Mouse (Mus musculus) forebrain, embryonic 12.5 days (tissue): ENCODE measurements at regions not wholly inside any gene's neighbourhood (a gene's known extent, or its start where the extent isn't known, plus 50 kb on each side); places are given as distances from the start of the nearest gene placed in this dataset.
"Not testable (repeated sequence)": the region's sequence is repeated elsewhere in the genome, so short reads cannot be mapped to it uniquely, and the experiment has no call there.

ENCODE experiments used
- ATAC-seq: fragments of 200-750 bp; cut with Nextera tagmentation; 2 replicates; pipeline ENCODE4 v1.8.0; 2017; ENCODE audit warnings: moderate TSS enrichment; ENCODE audit not compliant: low FRiP score
- H3K27ac ChIP-seq: fragments of 300-500 bp; sonication (generic); 2 replicates; pipeline ENCODE4 v1.5.1; 2016; ENCODE audit warnings: mild to moderate bottlenecking
- H3K27me3 ChIP-seq: fragments of 300-500 bp; sonication (generic); 2 replicates; pipeline ENCODE4 v1.6.1; 2016; ENCODE audit warnings: mild to moderate bottlenecking
- H3K36me3 ChIP-seq: fragments of 300-500 bp; sonication (generic); replicated peaks from 2 replicates; pipeline ENCODE4 v1.6.1; 2016; ENCODE audit warnings: mild to moderate bottlenecking
- H3K4me1 ChIP-seq: fragments of 300-500 bp; sonication (generic); 2 replicates; pipeline ENCODE4 v1.6.1; 2016
- H3K4me2 ChIP-seq: fragments of 300-500 bp; sonication (generic); 2 replicates; pipeline ENCODE4 v1.6.1; 2016; ENCODE audit warnings: mild to moderate bottlenecking, moderate library complexity
- H3K4me3 ChIP-seq: fragments of 300-500 bp; sonication (generic); replicated peaks from 2 replicates; pipeline ENCODE4 v1.5.1; 2016; ENCODE audit warnings: mild to moderate bottlenecking
- H3K9ac ChIP-seq: fragments of 300-500 bp; sonication (generic); 2 replicates; pipeline ENCODE4 v1.6.1; 2016; ENCODE audit warnings: mild to moderate bottlenecking
- H3K9me3 ChIP-seq: fragments of 300-500 bp; sonication (generic); 2 replicates; pipeline ENCODE4 v1.6.1; 2016
- WGBS: fragments of 180-500 bp; shearing (Covaris S2); methylation state at CpG from one replicate; pipeline ENCODE4 v1.1.7; 2016; 5-methylcytosine and 5-hydroxymethylcytosine counted together

GRCm38 (mm10) chr8:90036436-90036835 is 311.7 kb downstream of the Tox3 start:
- Histone ChIP-seq H3K9ac (no peak overlapping the region), H3K27me3 (peaks cover 9% of the 10 kb centered on the region; the same call in 1 of the 2 replicates), H3K4me3 (no peak overlapping the region), H3K27ac (no peak overlapping the region), H3K9me3 (0 out of 2 replicates have a peak, but pooled peaks cover 4% of the 10 kb centered on the region), H3K4me1 (0 out of 2 replicates have a peak, but pooled peaks cover 3% of the 10 kb centered on the region), H3K36me3 (no peaks in the 10 kb centered on the region), H3K4me2 (no peak overlapping the region)
- 27% methylated on average over 3 of the region's 3 CpGs for WGBS
- ATAC-seq, result no peak

- H3K9ac ChIP-seq, result no peak overlapping the region
- no peaks in the 10 kb centered on the region for H3K4me1 ChIP-seq
- H3K9me3 ChIP-seq, result no peaks in the 10 kb centered on the region
- H3K27me3 ChIP-seq, result no peaks in the 10 kb centered on the region
- H3K27ac ChIP-seq, result no peak overlapping the region
- WGBS, result 93% methylated on average over 4 of the region's 4 CpGs
- no peak for ATAC-seq
- H3K4me3 ChIP-seq, result no peak overlapping the region
- no peak overlapping the region for H3K4me2 ChIP-seq
- no peaks in the 10 kb centered on the region for H3K36me3 ChIP-seq
Measured at GRCm38 (mm10) chr8:90032572-90032971, 315.6 kb downstream of the Tox3 start.

GRCm38 (mm10) chr8:90031220-90031619 is 316.9 kb downstream of the Tox3 start:
- ATAC-seq, result 0 out of 2 replicates have a peak, but pooled peaks have one; percentile 41
- no peaks in the 10 kb centered on the region for H3K36me3 ChIP-seq
- no peak overlapping the region for H3K27ac ChIP-seq
- H3K4me1 ChIP-seq, result no peaks in the 10 kb centered on the region
- 0 out of 2 replicates have a peak, but pooled peaks cover 5% of the 10 kb centered on the region for H3K27me3 ChIP-seq
- no peaks in the 10 kb centered on the region for H3K9me3 ChIP-seq
- H3K4me3 ChIP-seq, result no peak overlapping the region
- H3K4me2 ChIP-seq, result no peak overlapping the region
- H3K9ac ChIP-seq, result no peak overlapping the region
- WGBS, result 17% methylated on average over 1 of the region's 1 CpGs

GRCm38 (mm10) chr8:90017958-90018357 is 330.2 kb downstream of the Tox3 start:
- H3K4me1 ChIP-seq, ATAC-seq, H3K9ac ChIP-seq, H3K4me3 ChIP-seq, H3K9me3 ChIP-seq, H3K36me3 ChIP-seq, H3K27ac ChIP-seq, H3K27me3 ChIP-seq, H3K4me2 ChIP-seq: not testable (repeated sequence)
- 70% methylated on average over 1 of the region's 1 CpGs for WGBS

- Histone ChIP-seq H3K27ac (no peak overlapping the region), H3K36me3 (no peaks in the 10 kb centered on the region), H3K27me3 (no peaks in the 10 kb centered on the region), H3K4me3 (no peak overlapping the region), H3K4me1 (no peaks in the 10 kb centered on the region), H3K9me3 (no peaks in the 10 kb centered on the region), H3K9ac (no peak overlapping the region), H3K4me2 (no peak overlapping the region)
- ATAC-seq, result no peak
- WGBS, result 84% methylated on average over 2 of the region's 2 CpGs
Measured at GRCm38 (mm10) chr8:90013755-90014154, 334.4 kb downstream of the Tox3 start.

GRCm38 (mm10) chr8:90011682-90012409 is 336.3 kb downstream of the Tox3 start:
- H3K4me3 ChIP-seq, result no peak overlapping the region
- H3K9me3 ChIP-seq, result 0 out of 2 replicates have a peak, but pooled peaks cover 1% of the 10 kb centered on the region
- WGBS, result 87% methylated on average over 6 of the region's 6 CpGs
- no peak overlapping the region for H3K27ac ChIP-seq
- no peaks in the 10 kb centered on the region for H3K36me3 ChIP-seq
- ATAC-seq, result no peak
- H3K27me3 ChIP-seq, result 0 out of 2 replicates have a peak, but pooled peaks cover 3% of the 10 kb centered on the region
- H3K4me1 ChIP-seq, result no peaks in the 10 kb centered on the region
- H3K4me2 ChIP-seq, result no peak overlapping the region
- no peak overlapping the region for H3K9ac ChIP-seq

GRCm38 (mm10) chr8:90009431-90009830 is 338.7 kb downstream of the Tox3 start:
- Histone ChIP-seq H3K9ac (no peak overlapping the region), H3K9me3 (0 out of 2 replicates have a peak, but pooled peaks cover 3% of the 10 kb centered on the region), H3K27me3 (0 out of 2 replicates have a peak, but pooled peaks cover 3% of the 10 kb centered on the region), H3K27ac (no peak overlapping the region), H3K4me2 (no peak overlapping the region), H3K4me1 (no peaks in the 10 kb centered on the region), H3K36me3 (no peaks in the 10 kb centered on the region), H3K4me3 (no peak overlapping the region)
- 97% methylated on average over 1 of the region's 1 CpGs for WGBS
- no peak for ATAC-seq

GRCm38 (mm10) chr8:90000899-90001640 is 347.1 kb downstream of the Tox3 start:
- 0 out of 2 replicates have a peak, but pooled peaks cover 3% of the 10 kb centered on the region for H3K27me3 ChIP-seq
- H3K27ac ChIP-seq, result no peak overlapping the region
- H3K36me3 ChIP-seq, result no peaks in the 10 kb centered on the region
- no peak overlapping the region for H3K4me3 ChIP-seq
- no peak overlapping the region for H3K4me2 ChIP-seq
- H3K4me1 ChIP-seq, result peaks cover 12% of the 10 kb centered on the region
- 0 out of 2 replicates have a peak, but pooled peaks have one; percentile 20 for ATAC-seq
- H3K9me3 ChIP-seq, result no peaks in the 10 kb centered on the region
- no peak overlapping the region for H3K9ac ChIP-seq
- WGBS, result 22% methylated on average over 15 of the region's 15 CpGs

GRCm38 (mm10) chr8:89993743-89994142 is 354.4 kb downstream of the Tox3 start:
- no peak for ATAC-seq
- Histone ChIP-seq H3K36me3 (no peaks in the 10 kb centered on the region), H3K4me2 (no peak overlapping the region), H3K4me3 (no peak overlapping the region), H3K4me1 (no peaks in the 10 kb centered on the region; the same call in 1 of the 2 replicates), H3K9me3 (no peaks in the 10 kb centered on the region), H3K27me3 (no peaks in the 10 kb centered on the region), H3K27ac (no peak overlapping the region), H3K9ac (no peak overlapping the region)
- 94% methylated on average over 4 of the region's 4 CpGs for WGBS

GRCm38 (mm10) chr8:89983859-89984258 is 364.3 kb downstream of the Tox3 start:
- Histone ChIP-seq H3K27ac (no peak overlapping the region), H3K4me2 (no peak overlapping the region), H3K4me1 (no peaks in the 10 kb centered on the region), H3K9ac (no peak overlapping the region), H3K36me3 (no peaks in the 10 kb centered on the region), H3K27me3 (no peaks in the 10 kb centered on the region), H3K9me3 (no peaks in the 10 kb centered on the region), H3K4me3 (no peak overlapping the region)
- WGBS, result 92% methylated on average over 2 of the region's 2 CpGs
- no peak for ATAC-seq

- H3K4me1 ChIP-seq, result no peaks in the 10 kb centered on the region
- H3K4me2 ChIP-seq, result no peak overlapping the region
- 73% methylated on average over 2 of the region's 2 CpGs for WGBS
- H3K4me3 ChIP-seq, result no peak overlapping the region
- no peaks in the 10 kb centered on the region for H3K27me3 ChIP-seq
- no peaks in the 10 kb centered on the region for H3K9me3 ChIP-seq
- H3K36me3 ChIP-seq, result no peaks in the 10 kb centered on the region
- no peak for ATAC-seq
- H3K27ac ChIP-seq, result no peak overlapping the region
- H3K9ac ChIP-seq, result no peak overlapping the region
Measured at GRCm38 (mm10) chr8:89982551-89982950, 365.6 kb downstream of the Tox3 start.

GRCm38 (mm10) chr8:89981320-89981719 is 366.8 kb downstream of the Tox3 start:
- Histone ChIP-seq H3K4me1 (no peaks in the 10 kb centered on the region), H3K4me3 (no peak overlapping the region), H3K9ac (no peak overlapping the region), H3K36me3 (no peaks in the 10 kb centered on the region), H3K4me2 (no peak overlapping the region), H3K9me3 (no peaks in the 10 kb centered on the region), H3K27me3 (no peaks in the 10 kb centered on the region), H3K27ac (no peak overlapping the region)
- no peak for ATAC-seq
- WGBS, result 87% methylated on average over 2 of the region's 2 CpGs
